Mouse (Mus musculus): ENCODE results near the gene Frmd4a.

Gene Frmd4a

GRCm38 (mm10) chr2:4232335-4232734 is 214.8 kb downstream of the Frmd4a start:
- H3K4me1 ChIP-seq (replicated peaks; ENCODE audit: low read depth, low read length), result no peaks in the 10 kb centered on the region
- H3K4me3 ChIP-seq (replicated peaks; ENCODE audit: low read length), result no peak overlapping the region
- TF ChIP-seq NANOG (IDR thresholded peaks at IDR 0.05; ENCODE audit: borderline replicate concordance, low read length), result no peak
- no peak for TF ChIP-seq CTCF (conservative IDR thresholded peaks at IDR 0.05; ENCODE audit: low read length)
- no peak for TF ChIP-seq POU5F1 (IDR thresholded peaks at IDR 0.05; ENCODE audit: borderline replicate concordance, low read length)

GRCm38 (mm10) chr2:4232761-4233322 is 215.3 kb downstream of the Frmd4a start:
- Histone ChIP-seq H3K9me3 (ENCODE audit: low read length) (no peaks in the 10 kb centered on the region), H3K4me1 (replicated peaks; ENCODE audit: low read depth, low read length) (no peaks in the 10 kb centered on the region), H3K4me3 (replicated peaks; ENCODE audit: low read length) (no peak overlapping the region), H3K36me3 (ENCODE audit: insufficient read depth, low read length) (no peaks in the 10 kb centered on the region), H3K27me3 (ENCODE audit: insufficient read depth, low read length) (peaks cover 24% of the 10 kb centered on the region)
- TF ChIP-seq NANOG (IDR thresholded peaks at IDR 0.05; ENCODE audit: borderline replicate concordance, low read length) (no peak), POU5F1 (IDR thresholded peaks at IDR 0.05; ENCODE audit: borderline replicate concordance, low read length) (no peak), CTCF (conservative IDR thresholded peaks at IDR 0.05; ENCODE audit: low read length) (no peak)

More at GRCm38 (mm10) chr2:4232335-4232734, 214.8 kb downstream of the Frmd4a start:
- Histone ChIP-seq H3K9me3 (ENCODE audit: low read length) (no peaks in the 10 kb centered on the region), H3K27me3 (ENCODE audit: insufficient read depth, low read length) (peaks cover 25% of the 10 kb centered on the region), H3K36me3 (ENCODE audit: insufficient read depth, low read length) (no peaks in the 10 kb centered on the region)

DNA sequence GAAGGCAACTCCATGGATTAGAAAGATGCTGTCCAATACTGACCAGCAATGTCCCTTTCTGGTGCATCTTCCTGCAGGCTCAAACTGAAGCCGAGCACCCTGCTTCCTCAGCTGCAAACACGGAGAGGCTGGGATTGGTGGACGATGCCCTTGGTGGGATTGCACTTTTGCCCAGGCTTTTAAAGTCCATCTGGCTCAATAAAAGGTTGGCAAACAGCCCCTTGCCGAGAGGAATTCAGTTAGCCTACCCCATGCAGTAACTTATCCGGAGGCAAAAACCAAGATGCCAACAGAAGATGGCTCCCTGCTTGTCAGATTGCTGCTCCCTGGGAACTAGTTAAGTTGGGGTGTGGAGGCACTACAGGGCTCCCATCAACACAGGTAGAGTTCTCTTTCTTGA is 220.2 kb downstream of the Frmd4a start:
- Histone ChIP-seq H3K4me3 (replicated peaks; ENCODE audit: low read length) (no peak overlapping the region), H3K36me3 (ENCODE audit: insufficient read depth, low read length) (no peaks in the 10 kb centered on the region), H3K27me3 (ENCODE audit: insufficient read depth, low read length) (peaks cover 13% of the 10 kb centered on the region), H3K9me3 (ENCODE audit: low read length) (no peaks in the 10 kb centered on the region), H3K4me1 (replicated peaks; ENCODE audit: low read depth, low read length) (no peaks in the 10 kb centered on the region)
- no peak for TF ChIP-seq CTCF (conservative IDR thresholded peaks at IDR 0.05; ENCODE audit: low read length)
- TF ChIP-seq NANOG (IDR thresholded peaks at IDR 0.05; ENCODE audit: borderline replicate concordance, low read length), result no peak
- no peak for TF ChIP-seq POU5F1 (IDR thresholded peaks at IDR 0.05; ENCODE audit: borderline replicate concordance, low read length)

- Histone ChIP-seq H3K4me1 (replicated peaks; ENCODE audit: low read depth, low read length) (no peaks in the 10 kb centered on the region), H3K9me3 (ENCODE audit: low read length) (no peaks in the 10 kb centered on the region), H3K4me3 (replicated peaks; ENCODE audit: low read length) (no peak overlapping the region), H3K27me3 (ENCODE audit: insufficient read depth, low read length) (no peaks in the 10 kb centered on the region), H3K36me3 (ENCODE audit: insufficient read depth, low read length) (no peaks in the 10 kb centered on the region)
- TF ChIP-seq CTCF (conservative IDR thresholded peaks at IDR 0.05; ENCODE audit: low read length) (no peak), NANOG (IDR thresholded peaks at IDR 0.05; ENCODE audit: borderline replicate concordance, low read length) (no peak), POU5F1 (IDR thresholded peaks at IDR 0.05; ENCODE audit: borderline replicate concordance, low read length) (no peak)
These were observed 232.2 kb downstream of the Frmd4a start for GRCm38 (mm10) chr2:4249723-4250122.

- H3K4me1 ChIP-seq (replicated peaks; ENCODE audit: low read depth, low read length), result no peaks in the 10 kb centered on the region
- no peak overlapping the region for H3K4me3 ChIP-seq (replicated peaks; ENCODE audit: low read length)
- no peaks in the 10 kb centered on the region for H3K36me3 ChIP-seq (ENCODE audit: insufficient read depth, low read length)
- H3K9me3 ChIP-seq (ENCODE audit: low read length), result no peaks in the 10 kb centered on the region
- TF ChIP-seq CTCF (conservative IDR thresholded peaks at IDR 0.05; ENCODE audit: low read length) (no peak), POU5F1 (IDR thresholded peaks at IDR 0.05; ENCODE audit: borderline replicate concordance, low read length) (no peak), NANOG (IDR thresholded peaks at IDR 0.05; ENCODE audit: borderline replicate concordance, low read length) (no peak)
- H3K27me3 ChIP-seq (ENCODE audit: insufficient read depth, low read length), result no peaks in the 10 kb centered on the region
These were observed 235.2 kb downstream of the Frmd4a start for GRCm38 (mm10) chr2:4252541-4253291.

- no peak overlapping the region for H3K4me3 ChIP-seq (replicated peaks; ENCODE audit: low read length)
- no peaks in the 10 kb centered on the region for H3K27me3 ChIP-seq (ENCODE audit: insufficient read depth, low read length)
- no peaks in the 10 kb centered on the region for H3K4me1 ChIP-seq (replicated peaks; ENCODE audit: low read depth, low read length)
- no peaks in the 10 kb centered on the region for H3K36me3 ChIP-seq (ENCODE audit: insufficient read depth, low read length)
- H3K9me3 ChIP-seq (ENCODE audit: low read length), result no peaks in the 10 kb centered on the region
- TF ChIP-seq NANOG (IDR thresholded peaks at IDR 0.05; ENCODE audit: borderline replicate concordance, low read length) (no peak), POU5F1 (IDR thresholded peaks at IDR 0.05; ENCODE audit: borderline replicate concordance, low read length) (no peak), CTCF (conservative IDR thresholded peaks at IDR 0.05; ENCODE audit: low read length) (peak; percentile 83)
These were observed 235.8 kb downstream of the Frmd4a start for GRCm38 (mm10) chr2:4253348-4253747.

DNA sequence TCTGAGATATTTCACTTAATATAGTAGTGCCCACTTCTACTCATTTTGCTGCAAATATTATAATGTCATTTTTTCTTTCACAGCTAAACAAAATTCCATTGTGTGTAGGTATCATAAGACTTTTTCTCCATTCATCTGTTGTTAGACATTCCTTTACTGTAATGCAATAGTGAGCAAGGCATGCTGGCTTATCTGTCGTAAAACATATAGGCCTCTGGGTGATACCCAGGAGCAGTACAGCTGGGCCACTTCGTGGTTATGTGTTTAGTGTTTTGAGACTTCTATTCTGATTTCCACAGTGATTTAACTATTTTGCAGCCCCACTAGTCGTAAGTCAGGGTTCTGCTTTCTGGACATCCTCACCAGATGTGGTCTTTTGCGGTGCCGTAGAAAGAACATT is 236.6 kb downstream of the Frmd4a start:
- no peaks in the 10 kb centered on the region for H3K36me3 ChIP-seq (ENCODE audit: insufficient read depth, low read length)
- H3K4me1 ChIP-seq (replicated peaks; ENCODE audit: low read depth, low read length), result no peaks in the 10 kb centered on the region
- no peaks in the 10 kb centered on the region for H3K9me3 ChIP-seq (ENCODE audit: low read length)
- no peak overlapping the region for H3K4me3 ChIP-seq (replicated peaks; ENCODE audit: low read length)
- no peak for TF ChIP-seq CTCF (conservative IDR thresholded peaks at IDR 0.05; ENCODE audit: low read length)
- TF ChIP-seq NANOG (IDR thresholded peaks at IDR 0.05; ENCODE audit: borderline replicate concordance, low read length), result no peak
- no peak for TF ChIP-seq POU5F1 (IDR thresholded peaks at IDR 0.05; ENCODE audit: borderline replicate concordance, low read length)
- no peaks in the 10 kb centered on the region for H3K27me3 ChIP-seq (ENCODE audit: insufficient read depth, low read length)

GRCm38 (mm10) chr2:4256242-4256641 is 238.7 kb downstream of the Frmd4a start:
- TF ChIP-seq POU5F1 (IDR thresholded peaks at IDR 0.05; ENCODE audit: borderline replicate concordance, low read length) (no peak), CTCF (conservative IDR thresholded peaks at IDR 0.05; ENCODE audit: low read length) (no peak)
- H3K4me3 ChIP-seq (replicated peaks; ENCODE audit: low read length), result no peak overlapping the region
- H3K27me3 ChIP-seq (ENCODE audit: insufficient read depth, low read length), result no peaks in the 10 kb centered on the region
- no peaks in the 10 kb centered on the region for H3K9me3 ChIP-seq (ENCODE audit: low read length)
- no peaks in the 10 kb centered on the region for H3K36me3 ChIP-seq (ENCODE audit: insufficient read depth, low read length)
- no peaks in the 10 kb centered on the region for H3K4me1 ChIP-seq (replicated peaks; ENCODE audit: low read depth, low read length)
